Mouse (Mus musculus): ENCODE data around the gene Smarcad1.

The Smarcad1 gene

GRCm38 (mm10) chr6:65117540-65117939 lies 75.2 kb downstream of the Smarcad1 start:
- DNase-seq: no peak

DNA sequence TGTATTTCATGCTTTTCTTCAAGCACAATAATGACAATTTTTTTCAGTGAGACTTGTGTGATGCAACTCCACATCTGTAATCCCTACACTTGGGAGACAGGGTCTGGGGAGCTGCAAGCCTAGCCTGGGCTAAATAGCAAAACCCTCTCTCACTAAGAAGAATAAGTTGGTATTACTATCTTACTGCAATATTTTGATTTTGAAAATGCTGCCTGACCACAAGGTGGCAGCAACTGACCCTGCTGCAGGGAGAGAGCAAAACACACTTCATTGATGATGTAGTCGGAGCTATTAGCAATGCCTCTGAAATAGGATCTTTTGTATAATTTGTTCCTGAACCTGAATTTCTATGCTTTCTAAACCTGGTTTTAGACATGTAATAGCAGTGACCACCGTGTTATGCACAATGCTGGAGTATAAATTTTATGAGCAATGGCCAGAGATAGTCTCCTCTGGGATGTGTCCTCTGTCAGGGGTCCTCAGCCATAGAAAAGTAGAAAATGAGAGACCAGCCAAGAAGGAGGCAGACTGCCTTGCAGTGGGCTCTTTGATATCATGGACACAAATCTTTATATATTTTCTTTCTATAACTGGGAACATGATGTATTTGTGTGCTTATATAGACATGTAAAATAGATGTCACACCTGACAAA lies 83.8 kb downstream of the Smarcad1 start:
- peak; percentile 27 for DNase-seq

DNA sequence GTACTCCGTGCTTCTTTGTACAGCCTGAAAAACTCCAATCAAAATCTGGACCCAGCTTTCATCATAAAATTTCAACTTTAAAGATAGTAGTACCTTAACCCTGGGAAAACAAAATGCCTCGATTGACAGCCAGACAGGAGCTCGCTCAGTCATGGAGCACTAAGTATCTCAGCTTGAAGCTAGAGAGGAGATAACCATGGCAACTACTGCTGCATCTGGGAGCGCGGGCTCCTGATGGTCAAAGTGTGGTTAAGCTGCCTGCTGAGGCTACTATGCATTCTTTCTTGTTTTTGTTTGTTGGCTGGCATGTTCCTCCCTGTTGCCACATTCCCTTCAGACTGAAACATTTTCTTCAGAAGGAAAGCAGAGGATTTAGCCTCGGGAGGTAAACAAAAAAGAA lies 90.0 kb downstream of the Smarcad1 start:
- DNase-seq: no peak

DNA sequence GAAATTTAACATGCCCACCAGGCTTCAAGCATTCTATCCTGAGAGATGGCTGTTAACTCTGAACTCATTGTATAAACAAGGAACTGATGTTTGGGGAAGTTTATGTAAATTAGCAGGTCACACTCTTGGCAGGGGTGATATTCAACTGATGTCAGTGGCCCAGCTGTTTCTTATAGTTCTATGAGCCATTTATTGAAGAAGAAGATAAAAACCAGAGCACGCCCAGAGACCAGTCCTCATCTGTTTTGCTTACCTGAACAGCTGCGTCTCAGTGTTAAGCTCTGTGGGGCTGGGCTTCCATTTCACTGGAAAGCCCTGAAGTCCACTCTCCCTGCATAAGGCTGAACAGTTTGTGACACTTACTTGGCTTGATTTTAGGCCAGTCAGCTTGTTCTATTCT lies 95.4 kb downstream of the Smarcad1 start:
- no peak for DNase-seq

GRCm38 (mm10) chr6:65138243-65138642 lies 95.9 kb downstream of the Smarcad1 start:
- DNase-seq: no peak

- no peak for DNase-seq
These were observed 97.8 kb downstream of the Smarcad1 start for GRCm38 (mm10) chr6:65140082-65140749.

GRCm38 (mm10) chr6:65140750-65141243 lies 98.4 kb downstream of the Smarcad1 start:
- DNase-seq: no peak

DNA sequence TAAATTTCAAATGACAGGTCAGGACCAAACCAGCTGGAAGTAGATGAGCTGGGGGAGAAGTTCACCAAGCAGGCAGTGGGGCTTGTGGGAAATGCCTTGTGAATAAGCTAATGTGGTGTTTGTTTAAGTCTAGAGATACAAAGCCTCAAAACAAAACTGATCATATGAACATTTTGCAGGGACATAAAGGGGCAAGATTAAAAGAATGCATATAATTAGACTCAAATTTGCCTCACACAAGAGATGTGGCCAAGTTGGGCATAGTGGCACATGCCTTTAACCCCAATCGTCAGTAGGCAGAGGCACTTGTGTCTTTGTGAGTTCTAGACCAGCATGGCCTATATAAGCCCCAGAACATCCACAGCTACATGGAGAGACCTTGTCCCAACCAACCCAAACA lies 99.9 kb downstream of the Smarcad1 start:
- DNase-seq: no peak

DNA sequence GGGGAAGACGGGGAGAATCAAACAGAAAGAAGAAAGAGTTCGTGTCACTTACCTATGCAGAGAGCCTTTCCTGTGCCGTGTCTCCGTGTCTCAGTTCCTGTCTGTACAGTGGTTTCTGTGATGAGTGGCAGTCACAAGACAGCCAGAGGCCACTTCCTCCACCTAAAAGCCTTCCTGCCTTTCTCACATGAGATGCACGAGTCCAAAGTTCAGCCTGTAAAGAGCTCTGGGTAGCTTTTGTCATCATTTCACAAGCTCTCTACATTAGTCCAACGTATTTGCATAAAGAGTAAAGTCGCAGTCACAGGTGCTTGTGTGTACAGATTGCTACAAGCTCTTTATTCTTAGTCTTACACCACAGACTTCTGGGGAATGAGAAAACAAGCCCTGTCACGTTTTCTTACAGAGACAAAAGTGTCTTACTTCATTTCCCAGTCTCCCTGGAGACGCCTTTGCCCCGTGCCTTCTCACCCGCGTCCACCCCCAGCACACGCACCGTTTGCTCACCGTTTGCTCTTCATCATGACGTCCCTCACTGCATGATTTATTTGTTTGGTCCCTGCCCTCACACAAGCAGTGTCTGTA lies 102.3 kb downstream of the Smarcad1 start, which contains the start of gene Hpgds:
TSS of gene Hpgds (minus strand) at position 288 of the 585 bp plus-strand sequence.
- DNase-seq: no peak

DNA sequence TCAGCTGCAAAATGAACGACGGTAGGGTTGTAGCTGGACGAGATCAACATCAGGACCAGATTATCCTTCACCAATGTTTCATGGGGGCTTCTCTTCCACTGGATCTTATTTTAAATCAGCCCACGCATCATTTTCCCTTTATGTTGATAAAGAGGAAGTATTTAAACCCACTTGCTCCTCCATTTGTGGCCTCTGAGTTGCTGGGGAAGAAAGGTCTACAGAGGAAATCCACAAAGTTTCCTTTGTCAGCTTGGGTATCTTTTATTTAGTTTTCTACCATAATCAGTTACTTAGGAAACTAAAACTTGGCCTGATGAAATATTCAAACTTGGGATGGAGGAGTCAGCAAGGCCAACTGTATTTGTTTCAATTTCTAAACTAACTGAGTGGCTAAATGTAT lies 104.0 kb downstream of the Smarcad1 start:
- DNase-seq: no peak

DNA sequence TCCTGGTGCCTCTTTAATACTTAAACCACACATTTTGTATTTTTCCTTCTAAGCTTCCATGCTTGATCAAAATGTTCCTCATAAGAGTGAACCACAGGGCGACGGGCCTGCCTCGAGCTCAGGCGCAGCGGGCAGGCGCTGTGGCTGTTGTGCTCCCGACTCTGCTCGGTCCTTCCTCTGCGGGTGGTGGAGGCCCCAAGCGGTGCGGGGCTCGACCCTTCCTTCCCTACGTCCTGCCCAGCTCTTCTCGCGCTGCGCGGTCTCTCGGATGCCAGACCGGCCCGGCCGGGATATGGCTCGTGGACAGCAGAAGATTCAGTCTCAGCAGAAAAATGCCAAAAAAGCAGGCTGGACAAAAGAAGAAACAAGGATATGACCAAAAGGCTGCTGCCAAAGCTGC lies 108.3 kb downstream of the Smarcad1 start:
- peak; percentile 12 for DNase-seq

GRCm38 (mm10) chr6:65153570-65153969 lies 111.2 kb downstream of the Smarcad1 start:
- no peak for DNase-seq

DNA sequence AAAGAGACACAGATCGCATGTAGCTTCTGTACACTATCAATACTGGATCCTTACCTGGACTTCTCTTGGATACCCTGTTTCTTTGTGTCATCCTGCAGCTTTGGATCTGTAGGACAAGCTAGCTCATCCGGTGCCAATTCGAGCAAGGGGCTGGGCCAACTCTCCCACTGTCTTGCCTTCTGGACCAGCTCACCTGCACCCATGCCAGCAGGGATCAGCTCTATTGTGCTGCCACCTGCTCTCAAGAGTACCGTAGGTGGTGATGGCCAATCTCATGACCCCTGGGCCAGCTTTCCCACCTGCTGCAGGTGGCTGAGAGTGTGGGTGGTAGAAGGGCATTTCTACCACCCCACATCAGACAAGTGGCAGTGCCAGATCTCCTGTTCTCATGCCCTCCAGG lies 114.7 kb downstream of the Smarcad1 start:
- peak; percentile 72 for DNase-seq

DNA sequence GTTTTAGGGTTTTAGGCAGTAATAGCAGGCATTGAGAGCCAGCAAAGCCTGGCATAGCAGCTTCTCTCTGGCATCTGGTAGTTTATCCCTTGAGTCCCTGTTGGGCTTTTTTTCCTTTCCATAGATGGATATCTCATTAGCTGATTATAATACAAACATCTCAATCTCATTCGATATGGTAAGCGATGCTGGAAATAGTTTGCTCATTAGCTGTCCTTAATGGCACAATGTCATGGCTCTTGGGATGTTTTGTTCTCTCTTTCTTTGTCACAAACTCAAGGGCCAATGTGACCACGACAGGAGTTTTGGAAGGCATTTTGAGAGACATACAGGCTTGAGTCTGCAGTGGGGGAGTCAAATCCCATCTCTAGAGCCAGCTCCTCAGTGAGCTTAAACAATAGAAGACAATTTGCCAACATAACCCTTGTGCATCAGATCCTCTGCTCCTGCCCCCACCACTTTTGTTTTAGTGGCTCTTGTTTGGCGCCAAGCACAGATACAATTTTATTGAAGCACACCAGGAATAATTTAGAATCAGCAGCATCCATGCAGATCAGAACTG lies 117.1 kb downstream of the Smarcad1 start:
- no peak for DNase-seq

- DNase-seq: no peak
These were observed 121.8 kb downstream of the Smarcad1 start for GRCm38 (mm10) chr6:65164137-65164536.

DNA sequence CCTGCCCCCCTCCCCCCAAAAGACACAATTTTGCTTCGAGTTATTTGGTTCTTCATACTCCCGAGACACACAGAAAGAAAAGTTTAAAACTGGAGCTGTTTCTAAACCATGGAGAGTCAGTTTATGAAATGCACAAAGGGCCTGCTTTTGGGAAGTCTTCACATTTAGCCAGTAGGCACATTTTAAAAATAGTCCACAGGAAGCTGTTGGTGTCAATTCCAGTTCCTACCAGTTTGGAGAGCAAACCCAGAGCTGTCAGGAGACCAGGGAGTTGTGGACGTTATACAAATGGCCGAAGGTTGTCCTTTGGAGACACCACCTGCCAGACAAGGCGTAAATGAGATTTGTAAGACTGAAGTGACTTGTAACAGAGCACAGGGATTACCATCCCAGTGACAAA lies 122.6 kb downstream of the Smarcad1 start:
- no peak for DNase-seq

All from cerebellum, adult 11 months (tissue).